Mouse (Mus musculus): Measurements from ENCODE around the gene Tulp4. TPM values are rescaled to one million over a fixed set of nuclear protein-coding genes. Genes with fewer than 3 reads are reported as not detected.

Tulp4 gene
- 164 and 177 TPM in 2 replicates for polyA plus RNA-seq (2014; fragmentation: Nextera tagmentation; extraction: Ambion mirVana)

GRCm38 (mm10) chr17:6106361-6107014, at the start of gene Tulp4:
Gene Tulp4, plus strand, starts transcription at chr17:6106437.
- DNase-seq (ENCODE audit: low spot score) (peak; percentile 87), ATAC-seq (ENCODE audit: low FRiP score) (peak; percentile 95)
- H3K27ac ChIP-seq: peak within 1 kb of the TSS; percentile 97
- H3K9ac ChIP-seq: peak within 1 kb of the TSS; percentile 92
- no peaks in the 10 kb centered on the region for H3K9me3 ChIP-seq (ENCODE audit: control insufficient read depth, low read length)
- under 1% methylated on average over 49 of the region's 76 CpGs for WGBS
- peak within 1 kb of the TSS; percentile 61 for H3K4me3 ChIP-seq (replicated peaks; ENCODE audit: low read length)
- no peaks in the 10 kb centered on the region for H3K36me3 ChIP-seq (replicated peaks; ENCODE audit: control insufficient read depth, insufficient read depth)
- no peaks in the 10 kb centered on the region for H3K27me3 ChIP-seq (ENCODE audit: control insufficient read depth, insufficient read depth, low read length)
- peak within 1 kb of the TSS; percentile 83 for H3K4me2 ChIP-seq (replicated peaks)
- H3K4me1 ChIP-seq (replicated peaks; ENCODE audit: control insufficient read depth, insufficient read depth, low read length): peaks cover 22% of the 10 kb centered on the region

DNA sequence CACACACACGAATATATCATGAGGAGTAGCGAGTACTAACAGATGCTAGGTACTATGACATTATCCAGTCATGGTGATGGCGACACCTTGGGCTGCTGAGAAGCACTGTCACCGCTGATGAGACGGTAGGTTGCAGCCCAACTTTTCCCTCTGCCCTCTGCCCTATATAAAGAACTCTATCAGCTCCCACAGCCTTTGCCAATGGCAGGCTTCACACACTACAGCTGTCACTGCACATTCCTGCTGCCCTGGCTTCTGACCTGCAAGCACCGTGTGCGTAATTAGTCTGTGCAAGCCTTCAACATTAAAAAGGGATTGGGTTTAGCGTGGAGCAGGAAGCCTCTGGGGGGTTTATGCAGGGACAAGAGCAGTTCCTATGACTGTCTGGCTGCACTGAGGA, 43.4 kb upstream of the Tulp4 start:
- no peak overlapping the region for H3K27ac ChIP-seq
- H3K4me2 ChIP-seq (replicated peaks): no peak overlapping the region
- no peak overlapping the region for H3K9ac ChIP-seq
- ATAC-seq (ENCODE audit: low FRiP score) (no peak), DNase-seq (ENCODE audit: low spot score) (no peak)
- 85% methylated on average over 8 of the region's 8 CpGs for WGBS
- no peaks in the 10 kb centered on the region for H3K27me3 ChIP-seq (ENCODE audit: control insufficient read depth, insufficient read depth, low read length)
- no peak overlapping the region for H3K4me3 ChIP-seq (replicated peaks; ENCODE audit: low read length)
- no peaks in the 10 kb centered on the region for H3K9me3 ChIP-seq (ENCODE audit: control insufficient read depth, low read length)
- H3K36me3 ChIP-seq (replicated peaks; ENCODE audit: control insufficient read depth, insufficient read depth): peaks cover 85% of the 10 kb centered on the region
- no peaks in the 10 kb centered on the region for H3K4me1 ChIP-seq (replicated peaks; ENCODE audit: control insufficient read depth, insufficient read depth, low read length)

DNA sequence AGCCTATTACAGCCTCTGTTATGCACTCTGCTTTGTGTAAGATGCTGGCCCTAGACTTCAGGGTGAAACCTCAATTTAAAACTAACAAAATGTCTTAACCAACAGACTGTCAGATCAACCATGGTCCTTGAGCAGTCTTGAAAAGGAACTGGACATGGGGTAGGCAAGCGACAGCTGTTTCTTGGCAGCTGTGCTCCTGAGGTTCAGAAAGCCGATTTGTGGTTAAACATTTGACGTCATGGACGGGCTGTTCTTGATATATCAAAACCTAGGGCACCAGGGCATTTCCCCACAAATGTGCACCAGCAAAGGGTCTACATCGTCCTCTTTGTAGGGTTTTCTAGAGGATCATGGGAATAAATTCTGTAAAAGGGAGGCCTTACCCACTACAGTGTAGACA, 42.7 kb upstream of the Tulp4 start:
- Histone ChIP-seq H3K9me3 (ENCODE audit: control insufficient read depth, low read length) (no peaks in the 10 kb centered on the region), H3K27me3 (ENCODE audit: control insufficient read depth, insufficient read depth, low read length) (no peaks in the 10 kb centered on the region), H3K4me1 (replicated peaks; ENCODE audit: control insufficient read depth, insufficient read depth, low read length) (no peaks in the 10 kb centered on the region), H3K27ac (no peak overlapping the region), H3K36me3 (replicated peaks; ENCODE audit: control insufficient read depth, insufficient read depth) (peaks cover 83% of the 10 kb centered on the region), H3K4me2 (replicated peaks) (no peak overlapping the region), H3K9ac (no peak overlapping the region), H3K4me3 (replicated peaks; ENCODE audit: low read length) (no peak overlapping the region)
- 94% methylated on average over 5 of the region's 5 CpGs for WGBS
- no peak for ATAC-seq (ENCODE audit: low FRiP score)
- no peak for DNase-seq (ENCODE audit: low spot score)

- WGBS: 94% methylated on average over 2 of the region's 2 CpGs
- no peak overlapping the region for H3K27ac ChIP-seq
- no peak for ATAC-seq (ENCODE audit: low FRiP score)
- no peaks in the 10 kb centered on the region for H3K9me3 ChIP-seq (ENCODE audit: control insufficient read depth, low read length)
- H3K27me3 ChIP-seq (ENCODE audit: control insufficient read depth, insufficient read depth, low read length): no peaks in the 10 kb centered on the region
- no peaks in the 10 kb centered on the region for H3K4me1 ChIP-seq (replicated peaks; ENCODE audit: control insufficient read depth, insufficient read depth, low read length)
- no peak for DNase-seq (ENCODE audit: low spot score)
- no peak overlapping the region for H3K4me2 ChIP-seq (replicated peaks)
- H3K9ac ChIP-seq: no peak overlapping the region
- H3K4me3 ChIP-seq (replicated peaks; ENCODE audit: low read length): no peak overlapping the region
- peaks cover 84% of the 10 kb centered on the region for H3K36me3 ChIP-seq (replicated peaks; ENCODE audit: control insufficient read depth, insufficient read depth)
These were observed 40.2 kb upstream of the Tulp4 start for GRCm38 (mm10) chr17:6066021-6066420.

- Histone ChIP-seq H3K36me3 (replicated peaks; ENCODE audit: control insufficient read depth, insufficient read depth) (peaks cover 88% of the 10 kb centered on the region), H3K9me3 (ENCODE audit: control insufficient read depth, low read length) (no peaks in the 10 kb centered on the region), H3K27ac (no peak overlapping the region), H3K27me3 (ENCODE audit: control insufficient read depth, insufficient read depth, low read length) (no peaks in the 10 kb centered on the region), H3K4me3 (replicated peaks; ENCODE audit: low read length) (no peak overlapping the region), H3K4me2 (replicated peaks) (no peak overlapping the region), H3K4me1 (replicated peaks; ENCODE audit: control insufficient read depth, insufficient read depth, low read length) (no peaks in the 10 kb centered on the region), H3K9ac (no peak overlapping the region)
- DNase-seq (ENCODE audit: low spot score) (no peak), ATAC-seq (ENCODE audit: low FRiP score) (no peak)
- WGBS: 97% methylated on average over 7 of the region's 7 CpGs
These were observed 38.6 kb upstream of the Tulp4 start for GRCm38 (mm10) chr17:6067613-6068012.

DNA sequence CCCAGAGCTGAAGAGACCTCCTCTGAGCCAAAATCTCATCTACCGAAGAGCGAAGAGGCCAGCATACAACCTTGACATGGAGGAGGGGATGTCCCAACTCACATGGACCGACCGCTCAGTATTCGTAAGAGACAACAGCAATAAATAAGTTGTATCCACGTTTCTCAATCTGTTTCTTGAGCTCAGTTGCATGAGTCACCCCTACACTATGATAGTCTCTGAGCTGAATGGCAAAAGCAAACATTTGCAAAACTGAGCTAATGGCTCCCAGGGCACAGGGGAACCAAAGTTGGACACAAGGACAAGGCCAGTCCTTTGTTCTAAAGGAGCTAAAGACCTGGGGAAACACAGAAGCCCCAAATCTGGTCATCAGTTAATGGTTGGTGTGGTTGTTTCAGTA, 36.4 kb upstream of the Tulp4 start:
- WGBS: 97% methylated on average over 6 of the region's 6 CpGs
- peaks cover 81% of the 10 kb centered on the region for H3K36me3 ChIP-seq (replicated peaks; ENCODE audit: control insufficient read depth, insufficient read depth)

GRCm38 (mm10) chr17:6073405-6073804, 32.8 kb upstream of the Tulp4 start:
- DNase-seq (ENCODE audit: low spot score): no peak
- 89% methylated on average over 7 of the region's 7 CpGs for WGBS
- Histone ChIP-seq H3K36me3 (replicated peaks; ENCODE audit: control insufficient read depth, insufficient read depth) (peaks cover 51% of the 10 kb centered on the region), H3K4me2 (replicated peaks) (no peak overlapping the region), H3K9ac (no peak overlapping the region), H3K27ac (no peak overlapping the region), H3K4me3 (replicated peaks; ENCODE audit: low read length) (no peak overlapping the region), H3K9me3 (ENCODE audit: control insufficient read depth, low read length) (no peaks in the 10 kb centered on the region), H3K27me3 (ENCODE audit: control insufficient read depth, insufficient read depth, low read length) (no peaks in the 10 kb centered on the region), H3K4me1 (replicated peaks; ENCODE audit: control insufficient read depth, insufficient read depth, low read length) (peaks cover 9% of the 10 kb centered on the region; the same call in 1 of the 2 replicates)
- ATAC-seq (ENCODE audit: low FRiP score): no peak

More for the DNA sequence above, 36.4 kb upstream of the Tulp4 start:
- ATAC-seq (ENCODE audit: low FRiP score) (no peak), DNase-seq (ENCODE audit: low spot score) (no peak)
- Histone ChIP-seq H3K27ac (no peak overlapping the region), H3K27me3 (ENCODE audit: control insufficient read depth, insufficient read depth, low read length) (no peaks in the 10 kb centered on the region), H3K9me3 (ENCODE audit: control insufficient read depth, low read length) (no peaks in the 10 kb centered on the region), H3K4me3 (replicated peaks; ENCODE audit: low read length) (no peak overlapping the region), H3K4me2 (replicated peaks) (no peak overlapping the region), H3K9ac (no peak overlapping the region), H3K4me1 (replicated peaks; ENCODE audit: control insufficient read depth, insufficient read depth, low read length) (no peaks in the 10 kb centered on the region)

DNA sequence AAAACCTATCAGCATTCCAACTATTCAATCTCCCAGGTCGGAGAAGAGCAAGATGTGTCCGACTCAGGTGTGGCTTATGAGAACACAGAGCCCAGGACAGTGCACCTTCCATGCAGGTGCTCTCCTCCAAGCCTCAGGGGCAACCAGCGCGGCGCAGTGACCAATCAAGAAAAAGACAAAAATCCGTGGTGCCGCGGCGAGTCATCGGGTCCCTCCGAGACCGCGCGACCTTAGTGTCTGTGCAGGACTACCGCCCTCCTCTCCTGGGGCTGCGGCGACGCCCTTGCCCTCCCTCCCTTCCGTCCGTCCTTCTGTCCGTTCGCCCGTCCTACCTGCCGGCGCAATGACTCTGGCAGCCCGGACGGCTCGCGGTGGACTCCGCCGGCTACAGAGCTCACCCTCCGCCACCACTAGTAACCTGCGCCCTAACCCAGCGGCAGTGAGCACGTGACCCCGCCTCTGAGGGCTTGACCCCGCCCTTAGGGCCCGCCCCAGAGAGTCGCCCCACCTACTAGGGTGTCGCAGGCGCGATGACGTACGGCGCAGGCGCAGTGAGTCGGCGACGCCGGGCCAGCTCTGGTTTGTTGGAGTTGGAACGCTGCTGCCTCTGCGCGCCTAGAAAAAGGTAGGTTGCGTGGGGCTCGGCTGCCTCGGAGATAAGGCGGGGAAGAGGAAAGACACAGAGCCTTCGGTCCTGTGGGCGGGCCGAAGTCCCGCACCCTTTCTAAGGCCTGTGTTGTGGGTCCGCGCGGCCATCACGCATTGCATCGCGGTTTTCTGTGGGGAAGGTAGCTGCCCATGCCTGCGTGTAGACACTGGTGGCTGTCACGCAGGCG, 26.7 kb upstream of the Tulp4 start, which contains the start of the genes Serac1 and Gtf2h5:
Gene Serac1 (minus strand): TSS at position 455 of the 836 bp plus-strand sequence.
Gene Gtf2h5 (plus strand): TSS at position 500 of the 836 bp plus-strand sequence.
- no peaks in the 10 kb centered on the region for H3K27me3 ChIP-seq (ENCODE audit: control insufficient read depth, insufficient read depth, low read length)
- H3K36me3 ChIP-seq (replicated peaks; ENCODE audit: control insufficient read depth, insufficient read depth): peaks cover 15% of the 10 kb centered on the region; the same call in 1 of the 2 replicates
- DNase-seq (ENCODE audit: low spot score) (peak; percentile 99), ATAC-seq (ENCODE audit: low FRiP score) (peak; percentile 95)
- peak within 1 kb of the TSS; percentile 89 for H3K9ac ChIP-seq
- peak within 1 kb of the TSS; percentile 88 for H3K4me3 ChIP-seq (replicated peaks; ENCODE audit: low read length)
- peak within 1 kb of the TSS; percentile 89 for H3K27ac ChIP-seq
- no peaks in the 10 kb centered on the region for H3K9me3 ChIP-seq (ENCODE audit: control insufficient read depth, low read length)
- peak within 1 kb of the TSS; percentile 76 for H3K4me2 ChIP-seq (replicated peaks)
- H3K4me1 ChIP-seq (replicated peaks; ENCODE audit: control insufficient read depth, insufficient read depth, low read length): peaks cover 28% of the 10 kb centered on the region
- WGBS: under 1% methylated on average over 69 of the region's 70 CpGs

GRCm38 (mm10) chr17:6083323-6083890, 22.8 kb upstream of the Tulp4 start:
- Histone ChIP-seq H3K4me1 (replicated peaks; ENCODE audit: control insufficient read depth, insufficient read depth, low read length) (peaks cover 20% of the 10 kb centered on the region), H3K36me3 (replicated peaks; ENCODE audit: control insufficient read depth, insufficient read depth) (peaks cover 49% of the 10 kb centered on the region), H3K27me3 (ENCODE audit: control insufficient read depth, insufficient read depth, low read length) (no peaks in the 10 kb centered on the region), H3K4me3 (replicated peaks; ENCODE audit: low read length) (no peak overlapping the region), H3K4me2 (replicated peaks) (no peak overlapping the region), H3K27ac (no peak overlapping the region), H3K9ac (no peak overlapping the region), H3K9me3 (ENCODE audit: control insufficient read depth, low read length) (no peaks in the 10 kb centered on the region)
- DNase-seq (ENCODE audit: low spot score): no peak
- 91% methylated on average over 5 of the region's 5 CpGs for WGBS
- no peak for ATAC-seq (ENCODE audit: low FRiP score)

Data from hindbrain, embryonic 14.5 days (tissue).